Mouse (Mus musculus): ENCODE data around the gene Pcna.
A peak's percentile ranks its signal among the peaks of the same experiment; 100 is the strongest.
"Not testable (repeated sequence)": the region's sequence is repeated elsewhere in the genome, so short reads cannot be mapped to it uniquely, and the experiment has no call there.

The Pcna gene

GRCm38 (mm10) chr2:132275527-132275926 lies 22.4 kb upstream of the Pcna start:
- DNase-seq = no peak

GRCm38 (mm10) chr2:132272694-132273389 lies 19.7 kb upstream of the Pcna start:
- DNase-seq = no peak

GRCm38 (mm10) chr2:132270331-132270951 lies 17.3 kb upstream of the Pcna start:
- DNase-seq = no peak

- DNase-seq = no peak
Observed at GRCm38 (mm10) chr2:132269217-132269616, 16.1 kb upstream of the Pcna start.

GRCm38 (mm10) chr2:132266086-132266485 lies 13.0 kb upstream of the Pcna start:
- no peak for DNase-seq

DNA sequence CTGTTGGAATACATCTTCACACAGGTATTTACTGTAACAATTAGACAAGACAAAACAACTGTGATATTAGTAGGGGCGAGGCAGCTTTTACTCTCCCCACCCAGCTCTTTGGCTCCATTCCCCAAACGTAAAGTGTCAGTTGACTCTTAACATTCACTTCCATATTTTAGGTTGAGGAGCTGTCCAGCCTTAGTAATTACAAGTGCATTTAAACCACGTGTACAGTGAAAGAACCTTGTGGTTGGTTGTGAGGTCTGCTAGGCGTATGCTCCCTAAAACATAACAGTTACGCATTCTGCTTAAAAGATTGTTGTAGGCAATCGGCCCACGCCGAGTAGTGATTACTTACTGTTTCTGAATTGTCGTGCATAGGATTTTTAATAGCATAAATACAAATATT lies 12.1 kb upstream of the Pcna start:
- DNase-seq = no peak

- DNase-seq = no peak
Observed at GRCm38 (mm10) chr2:132264266-132264710, 11.2 kb upstream of the Pcna start.

GRCm38 (mm10) chr2:132263421-132264265 lies 10.5 kb upstream of the Pcna start:
- peak; percentile 31 to 45 for DNase-seq

- DNase-seq = peak; percentile 98 to 99
Observed at GRCm38 (mm10) chr2:132262879-132263398, 9.8 kb upstream of the Pcna start, which contains the start of gene Cds2. TSS of gene Cds2 (plus strand) at chr2:132263148.

- DNase-seq = no peak
Observed at GRCm38 (mm10) chr2:132262175-132262574, 9.1 kb upstream of the Pcna start.

DNA sequence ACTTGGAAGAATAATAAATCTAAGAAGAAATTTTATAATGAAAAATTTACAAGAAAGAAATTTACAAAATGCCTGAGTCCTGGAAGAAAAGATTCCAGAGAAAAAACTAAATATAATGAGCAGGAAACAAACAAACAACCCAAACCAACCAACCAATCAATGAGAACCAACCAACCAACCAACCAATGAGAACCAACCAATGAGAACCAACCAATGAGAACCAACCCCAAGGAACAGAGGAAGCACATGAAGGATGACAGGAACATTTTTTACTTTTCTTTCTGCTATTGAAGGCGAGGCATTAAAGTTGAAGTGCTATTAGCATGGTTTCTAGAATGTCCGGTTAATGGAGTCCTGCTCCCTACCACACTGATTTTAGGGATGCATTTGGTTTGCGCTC lies 7.5 kb upstream of the Pcna start:
- no peak for DNase-seq

- no peak for DNase-seq
Observed at GRCm38 (mm10) chr2:132257350-132258068, 4.4 kb upstream of the Pcna start.

GRCm38 (mm10) chr2:132253603-132254002 lies 489 bp upstream of the Pcna start:
- no peak for DNase-seq

DNA sequence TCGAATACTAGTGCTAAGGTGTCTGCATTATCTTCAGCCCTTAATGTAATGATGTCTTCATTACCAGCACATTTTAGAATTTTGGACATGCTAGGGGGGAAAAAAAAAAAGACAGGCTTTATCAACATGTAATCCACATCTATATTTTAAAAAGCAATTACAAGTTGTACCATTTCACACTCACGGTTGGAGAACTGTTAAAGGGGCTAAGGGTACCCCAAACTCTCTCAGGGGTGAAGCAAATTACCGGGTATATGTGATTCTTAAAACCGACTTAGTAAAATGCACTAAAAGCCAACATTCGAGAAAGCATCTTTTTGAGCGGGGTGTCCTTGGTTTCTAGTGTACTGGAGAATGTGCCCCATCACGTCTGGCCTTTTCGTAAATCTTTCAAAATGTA lies 1.2 kb downstream of the Pcna start:
- DNase-seq = no peak

GRCm38 (mm10) chr2:132247539-132248313 lies 5.4 kb downstream of the Pcna start, which contains the start of gene Tmem230:
TSS of gene Tmem230 (minus strand) at chr2:132247807.
- peak; percentile 91 to 93 for DNase-seq

DNA sequence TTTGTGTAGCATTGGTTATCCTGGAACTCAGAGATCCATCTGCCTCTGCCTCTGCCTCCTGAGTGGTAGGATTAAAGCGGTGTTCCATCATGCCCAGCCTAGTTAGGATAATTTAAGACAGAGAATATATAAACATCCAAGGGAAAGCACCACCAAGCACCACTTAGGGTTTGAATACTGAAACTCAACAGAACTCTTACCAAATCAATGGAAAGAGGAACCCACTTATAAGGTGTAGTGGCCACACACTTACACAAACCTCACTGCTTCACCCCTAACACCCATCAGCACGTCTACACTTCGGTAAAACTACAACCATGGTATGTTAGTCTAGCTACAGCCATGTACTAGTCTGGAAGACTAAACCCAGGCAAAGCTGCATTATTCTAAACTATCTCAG lies 9.7 kb downstream of the Pcna start:
- no peak for DNase-seq

DNA sequence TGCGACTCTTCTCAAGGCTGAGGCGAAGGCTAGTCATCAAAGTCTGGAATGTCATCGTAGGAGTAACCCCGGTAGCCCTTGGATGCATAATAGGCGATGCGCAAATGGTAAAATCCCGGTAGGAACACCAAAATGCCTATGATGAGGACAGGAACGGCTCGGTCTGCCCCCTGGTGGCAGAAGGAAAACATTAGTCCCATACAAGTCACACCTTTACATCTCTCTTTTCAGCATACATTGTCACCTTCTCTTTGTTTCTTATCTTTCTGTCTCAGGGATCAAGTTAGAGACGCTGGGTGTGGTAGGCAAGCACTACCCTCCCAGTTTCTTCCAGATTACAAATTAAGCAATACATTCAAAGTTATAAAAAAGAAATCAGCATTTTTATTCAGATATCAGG lies 12.7 kb downstream of the Pcna start:
- peak; percentile 73 to 74 for DNase-seq

DNA sequence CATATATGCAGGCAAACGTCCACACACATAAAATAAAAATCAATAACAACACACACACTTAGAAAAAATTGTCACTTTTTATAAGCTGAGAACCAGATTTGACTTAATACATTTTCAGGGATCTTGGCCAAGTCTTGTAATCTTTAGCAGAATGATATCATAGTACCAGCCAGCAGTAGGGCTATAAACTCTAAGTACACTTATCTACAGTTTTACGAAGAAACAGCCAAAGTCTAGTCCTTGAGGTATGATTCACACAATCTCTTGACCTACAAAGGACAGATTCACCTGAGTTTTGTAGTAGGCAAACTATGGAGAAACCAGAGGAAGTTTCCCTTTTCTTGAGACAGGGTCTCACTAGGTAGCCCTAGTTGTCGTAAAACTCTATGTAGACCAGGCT lies 13.7 kb downstream of the Pcna start:
- DNase-seq = not testable (repeated sequence)

GRCm38 (mm10) chr2:132235975-132236374 lies 17.1 kb downstream of the Pcna start:
- no peak for DNase-seq

DNA sequence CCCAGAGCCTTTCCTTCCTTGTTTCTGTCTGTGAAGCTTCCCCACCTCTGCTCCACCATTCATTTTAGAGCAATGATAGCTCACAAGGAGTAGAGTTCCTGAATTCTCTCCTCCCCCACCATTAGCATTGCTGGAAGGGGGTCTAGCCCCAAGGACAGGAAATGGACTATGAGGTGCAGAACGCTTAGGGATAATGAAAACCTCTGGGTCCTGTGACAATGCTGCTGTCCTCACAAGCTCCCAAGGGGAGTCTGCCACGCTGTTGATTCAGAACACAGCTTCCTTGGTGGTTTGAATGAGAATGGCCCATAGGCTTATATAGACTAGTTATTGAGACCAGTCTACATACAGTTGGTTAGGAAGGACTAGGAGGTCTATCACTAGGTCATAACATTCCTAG lies 17.8 kb downstream of the Pcna start:
- DNase-seq = no peak

DNA sequence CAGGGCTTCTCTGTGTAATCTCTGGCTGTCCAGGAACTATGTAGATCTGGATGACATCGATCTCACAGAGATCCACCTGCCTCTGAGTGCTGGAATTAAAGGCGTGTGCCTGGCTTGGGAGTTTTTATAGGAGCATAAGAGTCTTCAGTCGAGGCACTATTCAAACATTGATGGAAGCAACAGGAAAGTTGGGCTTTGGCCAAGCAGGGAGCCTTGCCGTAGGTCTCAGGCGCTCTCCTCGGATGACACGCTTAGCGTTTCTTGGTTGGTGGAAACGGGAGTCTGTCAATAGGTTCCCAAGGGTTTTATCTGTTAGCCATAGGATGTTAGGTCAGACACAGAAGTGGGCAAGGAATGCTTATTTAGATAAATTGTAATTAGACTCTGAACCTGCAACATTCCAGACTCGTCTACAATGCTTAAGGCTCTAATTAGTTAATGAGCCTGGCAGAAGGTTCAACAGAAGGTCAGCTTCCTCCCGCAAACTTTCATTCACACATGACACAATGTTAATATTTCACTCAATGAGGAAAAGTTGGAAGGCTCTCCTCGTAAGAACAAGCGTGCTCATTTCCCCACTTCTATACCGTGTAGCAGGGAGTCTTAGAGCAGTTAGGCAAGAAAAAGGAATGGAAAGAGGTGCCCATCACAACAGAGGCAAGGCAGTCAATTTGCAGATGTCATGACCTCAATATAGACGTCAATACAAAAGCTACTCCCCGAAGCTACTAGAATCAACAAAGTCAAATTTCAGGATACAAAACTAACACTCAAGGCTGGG lies 18.9 kb downstream of the Pcna start:
- no peak for DNase-seq
